Mouse (Mus musculus): ENCODE measurements at regions not wholly inside any gene's neighbourhood (a gene's known extent, or its start where the extent isn't known, plus 50 kb on each side); places are given as distances from the start of the nearest gene placed in this dataset.

GRCm38 (mm10) chr3:60412206-60412605 is 60.4 kb upstream of the Mbnl1 start:
- DNase-seq, result no peak

GRCm38 (mm10) chr3:60413749-60414148 is 58.9 kb upstream of the Mbnl1 start:
- no peak for DNase-seq

- DNase-seq, result no peak
Measured at GRCm38 (mm10) chr3:60417001-60417400, 55.6 kb upstream of the Mbnl1 start.

- no peak for DNase-seq
Measured at GRCm38 (mm10) chr3:60418652-60419051, 54.0 kb upstream of the Mbnl1 start.

DNA sequence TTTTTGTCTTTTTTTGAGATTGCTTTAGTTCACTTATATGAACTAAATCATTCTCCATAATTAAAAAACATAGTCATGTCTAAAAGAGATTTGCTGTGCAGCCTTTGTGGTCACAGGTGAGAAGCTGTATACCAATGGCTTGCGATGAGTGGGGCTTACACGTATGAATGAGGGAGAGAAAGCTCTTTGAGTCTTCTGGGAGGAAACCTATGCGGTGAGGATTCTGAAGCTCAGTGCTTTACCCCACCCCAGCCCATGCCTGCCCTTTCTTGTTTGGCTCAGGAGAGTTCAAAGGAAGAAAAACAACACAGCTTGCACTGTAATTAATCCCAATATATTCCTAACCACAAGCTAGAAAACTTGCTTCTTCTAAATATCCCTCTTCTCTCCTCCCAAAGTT is 53.4 kb upstream of the Mbnl1 start:
- DNase-seq, result no peak
